In the genomic region with DNA sequence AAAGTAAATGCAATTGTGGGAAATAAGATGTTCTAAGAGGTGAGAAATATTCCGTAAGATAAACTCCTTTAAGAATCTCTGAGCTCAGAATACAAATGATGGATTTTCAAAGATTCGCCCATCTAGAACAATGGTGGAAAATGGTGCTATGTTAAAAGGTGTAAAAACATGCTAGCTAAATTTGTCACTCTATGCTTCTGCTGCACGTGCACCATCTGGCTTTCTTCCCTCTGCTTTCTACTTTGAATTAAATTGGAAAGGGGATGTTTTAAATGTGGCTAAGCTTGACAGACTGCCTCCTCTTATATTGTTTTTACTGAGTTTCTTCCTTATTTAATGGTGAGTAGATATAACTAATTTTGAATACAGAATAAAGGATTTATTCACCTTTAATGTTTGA, we compare ENCODE assay signal across 16 mouse cellular contexts.
"Had no signal": no experiment of that assay in that cellular context is flagged by ENCODE, and none has a peak within 500 bp of the region (broad histone marks: within the 10 kb centered on the region; RNA-seq: fewer than 3 reads in every experiment).

No protein-coding gene starts in this region.

- H3K9ac ChIP-seq: liver, embryonic 13.5 days; midbrain, embryonic 12.5 days; neural tube, embryonic 13.5 days had no signal

- DNase-seq: kidney, adult 11 months; kidney, adult 8-10 months; kidney, postnatal 14 days; kidney, postnatal 4 days; liver, embryonic 13.5 days; lung, adult 2 months; retina, postnatal 1 day; right cerebral cortex, postnatal 14 days; thymus, adult 2 months; thymus, postnatal 14 days; thymus, postnatal 4 days had no signal

- H3K9me3 ChIP-seq: liver, embryonic 13.5 days; midbrain, embryonic 12.5 days; neural tube, embryonic 13.5 days had no signal

- H3K36me3 ChIP-seq: liver, embryonic 13.5 days; midbrain, embryonic 12.5 days; neural tube, embryonic 13.5 days had no signal

- ATAC-seq: midbrain, embryonic 16.5 days had no signal

- H3K4me2 ChIP-seq: liver, embryonic 13.5 days; midbrain, embryonic 12.5 days; neural tube, embryonic 13.5 days had no signal

- H3K4me3 ChIP-seq: liver, embryonic 13.5 days; midbrain, embryonic 12.5 days; myocyte; neural tube, embryonic 13.5 days had no signal

- H3K27ac ChIP-seq: liver, embryonic 13.5 days; macrophage; midbrain, embryonic 12.5 days; neural tube, embryonic 13.5 days had no signal

- H3K27me3 ChIP-seq: liver, embryonic 13.5 days; midbrain, embryonic 12.5 days; neural tube, embryonic 13.5 days had no signal

- H3K4me1 ChIP-seq: liver, embryonic 13.5 days; midbrain, embryonic 12.5 days; neural tube, embryonic 13.5 days had no signal
